Mouse (Mus musculus): ENCODE results near the gene Nptn. TPM values are rescaled to one million over a fixed set of nuclear protein-coding genes. Genes with fewer than 3 reads are reported as not detected.

Nptn gene
- polyA plus RNA-seq, 1 experiment from 2014 or later, result 60.3 TPM

- ATAC-seq (replicated peaks; ENCODE audit: low FRiP score) (no peak), DNase-seq (ENCODE audit: low spot score) (no peak)
- no peaks in the 10 kb centered on the region for H3K27me3 ChIP-seq (ENCODE audit: control insufficient read depth, insufficient read depth, low read length)
- H3K9me3 ChIP-seq (ENCODE audit: control insufficient read depth, low read length), result no peaks in the 10 kb centered on the region
- no peak overlapping the region for H3K4me3 ChIP-seq (ENCODE audit: low read depth, low read length)
- H3K4me1 ChIP-seq (replicated peaks; ENCODE audit: control insufficient read depth, insufficient read depth, low read length), result no peaks in the 10 kb centered on the region
- H3K27ac ChIP-seq (ENCODE audit: low read depth, low read length), result no peak overlapping the region
- H3K9ac ChIP-seq (ENCODE audit: low read length), result no peak overlapping the region
- H3K36me3 ChIP-seq (ENCODE audit: control insufficient read depth, insufficient read depth, low read length), result no peaks in the 10 kb centered on the region
- no peak overlapping the region for H3K4me2 ChIP-seq (ENCODE audit: low read depth, low read length, severe bottlenecking)
- WGBS, result 62% methylated on average over 2 of the region's 2 CpGs
These were observed 74.4 kb downstream of the Nptn start for GRCm38 (mm10) chr9:58656396-58656795.

DNA sequence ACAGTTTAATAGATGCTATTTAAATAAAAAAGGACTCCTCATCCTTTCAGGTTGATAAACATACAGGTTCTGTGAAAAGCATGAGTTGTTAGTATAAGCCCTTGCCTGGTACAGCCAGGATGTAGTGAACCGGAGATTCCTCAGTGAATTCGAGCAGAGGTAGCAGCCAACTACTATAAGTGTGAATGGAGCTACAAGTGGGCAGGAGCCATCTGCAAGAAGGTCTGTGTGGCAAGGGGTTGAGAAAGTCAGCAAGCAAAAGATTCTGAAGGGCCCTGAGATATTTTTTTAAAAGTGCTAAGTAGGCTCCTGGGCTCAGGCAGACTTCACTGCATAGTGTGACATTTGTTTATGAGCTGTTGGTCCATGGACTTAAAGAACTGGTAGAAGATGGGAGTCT, 74.8 kb downstream of the Nptn start:
- Histone ChIP-seq H3K27ac (ENCODE audit: low read depth, low read length) (no peak overlapping the region), H3K27me3 (ENCODE audit: control insufficient read depth, insufficient read depth, low read length) (no peaks in the 10 kb centered on the region), H3K4me2 (ENCODE audit: low read depth, low read length, severe bottlenecking) (no peak overlapping the region), H3K9ac (ENCODE audit: low read length) (no peak overlapping the region), H3K4me1 (replicated peaks; ENCODE audit: control insufficient read depth, insufficient read depth, low read length) (no peaks in the 10 kb centered on the region), H3K36me3 (ENCODE audit: control insufficient read depth, insufficient read depth, low read length) (no peaks in the 10 kb centered on the region), H3K9me3 (ENCODE audit: control insufficient read depth, low read length) (no peaks in the 10 kb centered on the region), H3K4me3 (ENCODE audit: low read depth, low read length) (no peak overlapping the region)
- WGBS, result 97% methylated on average over 2 of the region's 2 CpGs
- DNase-seq (ENCODE audit: low spot score), result no peak
- no peak for ATAC-seq (replicated peaks; ENCODE audit: low FRiP score)

DNA sequence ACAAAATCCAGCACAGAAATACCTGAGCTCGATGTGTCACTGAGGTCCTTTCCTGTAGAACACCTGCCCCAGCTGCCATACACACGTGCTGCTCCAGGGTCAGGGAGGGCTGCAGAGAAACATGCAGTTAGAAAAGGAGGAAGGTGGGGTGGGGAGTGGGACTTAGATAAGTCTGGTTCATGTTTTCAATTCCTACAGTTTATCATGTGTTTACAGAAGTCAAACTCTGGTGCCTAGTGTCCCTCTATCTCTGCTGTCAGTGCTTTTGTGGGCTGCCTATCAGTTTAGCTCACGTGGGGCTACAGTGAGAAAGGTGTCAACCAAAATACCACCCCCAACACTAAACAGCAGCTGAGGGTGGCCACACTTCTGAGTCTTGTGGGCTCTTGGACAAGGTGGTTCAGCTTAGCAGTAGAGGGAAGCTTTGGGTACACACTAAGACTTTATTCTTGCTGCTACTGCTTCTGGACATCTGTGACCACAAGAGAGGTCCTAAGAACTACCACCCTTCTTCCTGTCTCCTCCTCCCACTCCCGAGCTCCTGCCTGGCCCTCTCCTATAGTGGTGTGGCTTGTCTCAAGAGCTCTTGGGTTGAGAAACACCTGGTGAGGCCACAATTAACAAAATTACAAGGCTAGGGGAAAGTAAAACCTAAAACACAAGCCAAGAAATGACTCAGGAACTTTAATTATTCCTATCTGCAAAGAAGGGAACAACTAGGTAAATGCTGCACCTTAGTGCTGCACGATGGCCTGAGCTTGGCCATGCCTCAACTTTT, 75.9 kb downstream of the Nptn start:
- no peak overlapping the region for H3K4me2 ChIP-seq (ENCODE audit: low read depth, low read length, severe bottlenecking)
- 89% methylated on average over 5 of the region's 5 CpGs for WGBS
- H3K4me1 ChIP-seq (replicated peaks; ENCODE audit: control insufficient read depth, insufficient read depth, low read length), result no peaks in the 10 kb centered on the region
- H3K9me3 ChIP-seq (ENCODE audit: control insufficient read depth, low read length), result no peaks in the 10 kb centered on the region
- no peaks in the 10 kb centered on the region for H3K36me3 ChIP-seq (ENCODE audit: control insufficient read depth, insufficient read depth, low read length)
- no peak overlapping the region for H3K9ac ChIP-seq (ENCODE audit: low read length)
- DNase-seq (ENCODE audit: low spot score) (no peak), ATAC-seq (replicated peaks; ENCODE audit: low FRiP score) (no peak)
- no peak overlapping the region for H3K27ac ChIP-seq (ENCODE audit: low read depth, low read length)
- H3K27me3 ChIP-seq (ENCODE audit: control insufficient read depth, insufficient read depth, low read length), result no peaks in the 10 kb centered on the region
- no peak overlapping the region for H3K4me3 ChIP-seq (ENCODE audit: low read depth, low read length)

GRCm38 (mm10) chr9:58658596-58659309, 76.7 kb downstream of the Nptn start:
- H3K27me3 ChIP-seq (ENCODE audit: control insufficient read depth, insufficient read depth, low read length), result no peaks in the 10 kb centered on the region
- no peaks in the 10 kb centered on the region for H3K4me1 ChIP-seq (replicated peaks; ENCODE audit: control insufficient read depth, insufficient read depth, low read length)
- no peak overlapping the region for H3K9ac ChIP-seq (ENCODE audit: low read length)
- H3K9me3 ChIP-seq (ENCODE audit: control insufficient read depth, low read length), result no peaks in the 10 kb centered on the region
- DNase-seq (ENCODE audit: low spot score), result no peak
- no peak overlapping the region for H3K4me2 ChIP-seq (ENCODE audit: low read depth, low read length, severe bottlenecking)
- H3K4me3 ChIP-seq (ENCODE audit: low read depth, low read length), result no peak overlapping the region
- no peaks in the 10 kb centered on the region for H3K36me3 ChIP-seq (ENCODE audit: control insufficient read depth, insufficient read depth, low read length)
- H3K27ac ChIP-seq (ENCODE audit: low read depth, low read length), result no peak overlapping the region
- no peak for ATAC-seq (replicated peaks; ENCODE audit: low FRiP score)
- 90% methylated on average over 4 of the region's 4 CpGs for WGBS

GRCm38 (mm10) chr9:58659331-58659730, 77.3 kb downstream of the Nptn start:
- DNase-seq (ENCODE audit: low spot score), result no peak
- Histone ChIP-seq H3K36me3 (ENCODE audit: control insufficient read depth, insufficient read depth, low read length) (no peaks in the 10 kb centered on the region), H3K4me1 (replicated peaks; ENCODE audit: control insufficient read depth, insufficient read depth, low read length) (no peaks in the 10 kb centered on the region), H3K9ac (ENCODE audit: low read length) (no peak overlapping the region), H3K9me3 (ENCODE audit: control insufficient read depth, low read length) (no peaks in the 10 kb centered on the region), H3K27me3 (ENCODE audit: control insufficient read depth, insufficient read depth, low read length) (no peaks in the 10 kb centered on the region), H3K4me3 (ENCODE audit: low read depth, low read length) (no peak overlapping the region), H3K4me2 (ENCODE audit: low read depth, low read length, severe bottlenecking) (no peak overlapping the region), H3K27ac (ENCODE audit: low read depth, low read length) (no peak overlapping the region)
- 83% methylated on average over 3 of the region's 3 CpGs for WGBS
- ATAC-seq (replicated peaks; ENCODE audit: low FRiP score), result no peak

DNA sequence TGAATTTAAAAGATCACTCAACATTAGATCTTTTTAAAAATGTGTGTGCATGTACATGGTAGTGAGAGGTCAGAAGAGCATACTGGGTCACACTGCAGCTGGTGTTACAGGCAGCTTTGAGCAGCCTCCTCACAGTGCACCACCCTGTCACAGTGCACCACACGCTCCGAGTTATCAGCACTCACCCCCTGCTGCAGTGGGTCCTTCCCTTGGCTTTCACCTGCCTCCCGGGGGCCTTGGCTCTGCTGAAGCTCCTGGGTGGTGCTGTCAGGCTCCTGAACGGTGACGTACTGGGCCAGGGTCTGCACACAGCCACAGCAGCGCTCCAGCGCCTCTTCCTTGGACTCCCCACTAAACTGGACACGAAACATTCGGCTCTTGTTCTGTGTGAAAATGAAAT, 77.9 kb downstream of the Nptn start:
- H3K4me3 ChIP-seq (ENCODE audit: low read depth, low read length), result no peak overlapping the region
- no peaks in the 10 kb centered on the region for H3K36me3 ChIP-seq (ENCODE audit: control insufficient read depth, insufficient read depth, low read length)
- 0 out of 2 replicates have a peak overlapping the region, but pooled peaks have one; percentile 25 for H3K27ac ChIP-seq (ENCODE audit: low read depth, low read length)
- ATAC-seq (replicated peaks; ENCODE audit: low FRiP score), result no peak
- H3K27me3 ChIP-seq (ENCODE audit: control insufficient read depth, insufficient read depth, low read length), result no peaks in the 10 kb centered on the region
- H3K9me3 ChIP-seq (ENCODE audit: control insufficient read depth, low read length), result no peaks in the 10 kb centered on the region
- H3K4me1 ChIP-seq (replicated peaks; ENCODE audit: control insufficient read depth, insufficient read depth, low read length), result no peaks in the 10 kb centered on the region
- H3K9ac ChIP-seq (ENCODE audit: low read length), result no peak overlapping the region
- WGBS, result 92% methylated on average over 9 of the region's 9 CpGs
- no peak overlapping the region for H3K4me2 ChIP-seq (ENCODE audit: low read depth, low read length, severe bottlenecking)
- no peak for DNase-seq (ENCODE audit: low spot score)

- ATAC-seq (replicated peaks; ENCODE audit: low FRiP score), result no peak
- no peaks in the 10 kb centered on the region for H3K36me3 ChIP-seq (ENCODE audit: control insufficient read depth, insufficient read depth, low read length)
- H3K9ac ChIP-seq (ENCODE audit: low read length), result no peak overlapping the region
- no peaks in the 10 kb centered on the region for H3K27me3 ChIP-seq (ENCODE audit: control insufficient read depth, insufficient read depth, low read length)
- no peak overlapping the region for H3K4me3 ChIP-seq (ENCODE audit: low read depth, low read length)
- H3K9me3 ChIP-seq (ENCODE audit: control insufficient read depth, low read length), result no peaks in the 10 kb centered on the region
- no peak overlapping the region for H3K4me2 ChIP-seq (ENCODE audit: low read depth, low read length, severe bottlenecking)
- no peaks in the 10 kb centered on the region for H3K4me1 ChIP-seq (replicated peaks; ENCODE audit: control insufficient read depth, insufficient read depth, low read length)
- H3K27ac ChIP-seq (ENCODE audit: low read depth, low read length), result no peak overlapping the region
- 94% methylated on average over 3 of the region's 3 CpGs for WGBS
- DNase-seq (ENCODE audit: low spot score), result no peak
These were observed 78.6 kb downstream of the Nptn start for GRCm38 (mm10) chr9:58660673-58661072.

- Histone ChIP-seq H3K27me3 (ENCODE audit: control insufficient read depth, insufficient read depth, low read length) (no peaks in the 10 kb centered on the region), H3K9me3 (ENCODE audit: control insufficient read depth, low read length) (no peaks in the 10 kb centered on the region), H3K4me2 (ENCODE audit: low read depth, low read length, severe bottlenecking) (no peak overlapping the region), H3K4me3 (ENCODE audit: low read depth, low read length) (no peak overlapping the region), H3K27ac (ENCODE audit: low read depth, low read length) (no peak overlapping the region), H3K9ac (ENCODE audit: low read length) (no peak overlapping the region), H3K36me3 (ENCODE audit: control insufficient read depth, insufficient read depth, low read length) (no peaks in the 10 kb centered on the region), H3K4me1 (replicated peaks; ENCODE audit: control insufficient read depth, insufficient read depth, low read length) (no peaks in the 10 kb centered on the region)
- ATAC-seq (replicated peaks; ENCODE audit: low FRiP score) (no peak), DNase-seq (ENCODE audit: low spot score) (no peak)
- WGBS, result 88% methylated on average over 4 of the region's 4 CpGs
These were observed 80.0 kb downstream of the Nptn start for GRCm38 (mm10) chr9:58662007-58662406.

GRCm38 (mm10) chr9:58662791-58663190, 80.8 kb downstream of the Nptn start:
- Histone ChIP-seq H3K36me3 (ENCODE audit: control insufficient read depth, insufficient read depth, low read length) (no peaks in the 10 kb centered on the region), H3K27me3 (ENCODE audit: control insufficient read depth, insufficient read depth, low read length) (no peaks in the 10 kb centered on the region), H3K27ac (ENCODE audit: low read depth, low read length) (no peak overlapping the region), H3K9ac (ENCODE audit: low read length) (no peak overlapping the region), H3K4me3 (ENCODE audit: low read depth, low read length) (no peak overlapping the region), H3K4me1 (replicated peaks; ENCODE audit: control insufficient read depth, insufficient read depth, low read length) (no peaks in the 10 kb centered on the region), H3K9me3 (ENCODE audit: control insufficient read depth, low read length) (no peaks in the 10 kb centered on the region), H3K4me2 (ENCODE audit: low read depth, low read length, severe bottlenecking) (no peak overlapping the region)
- ATAC-seq (replicated peaks; ENCODE audit: low FRiP score), result no peak
- no peak for DNase-seq (ENCODE audit: low spot score)
- 82% methylated on average over 3 of the region's 3 CpGs for WGBS
